Comparison of ENCODE assay signal across 8 mouse cellular contexts in genomic region chr1:179477157-179477902, GRCm38 (mm10). TPM values are rescaled to one million over a fixed set of nuclear protein-coding genes. Genes with fewer than 3 reads are reported as not detected.
A peak's percentile ranks its signal among the peaks of the same experiment; 100 is the strongest.
DNase-seq lines count a peak whose midpoint lies in the region; ATAC-seq and TF ChIP-seq lines count a peak whose summit lies in the region.

No protein-coding gene starts in this region.

- in situ Hi-C loops in Patski (cut with MboI; ENCODE audit: low pct_unique_long_range_greater_than_20kb), result loop anchor here (5.0 to 25.0 kb wide), 5 partner anchors 330 to 1010 kb away; partner anchors contain the start of gene Kif26b

- TF ChIP-seq CTCF in Patski (IDR thresholded peaks at IDR 0.05), result peak; percentile 74
- peak; percentile 36; the same call in 1 of the 2 replicates for TF ChIP-seq CTCF in cortical plate, adult 2 months (IDR thresholded peaks at IDR 0.05; ENCODE audit: extremely low read depth, insufficient read depth, low read length)

- CTCF ChIA-PET in Patski (lab: Charles Lee), result interaction anchor here (0.9 to 1.7 kb wide), 11 partner anchors 11 to 1179 kb away, joined by 3 to 8 read pairs (median 3); no protein-coding TSS in a partner anchor

- peak; percentile 89 for ATAC-seq in Patski

- peak; percentile 73 to 91 for DNase-seq in adrenal gland, adult (ENCODE audit: inconsistent age in 2 of 2, low spot score in 1 of 2)
- DNase-seq in adrenal gland, postnatal 25 days, result no peak
- DNase-seq in Patski (ENCODE audit: low read depth, low spot score), result peak; percentile 95
- DNase-seq in heart, postnatal 10 days, result peak; percentile 71 to 80
- DNase-seq in kidney, postnatal 4 days, result peak; percentile 48 to 65
- peak; percentile 79 for DNase-seq in lung, postnatal 10 days
- peak; percentile 35 for DNase-seq in retina, postnatal 7 days (ENCODE audit: low read depth, low spot score)

- no peak overlapping the region for H3K4me3 ChIP-seq in cortical plate, adult 2 months (ENCODE audit: insufficient read depth, low read length)

- no peak overlapping the region for H3K27ac ChIP-seq in cortical plate, adult 2 months (ENCODE audit: insufficient read depth, low read length)

- H3K27me3 ChIP-seq in Patski, result no peaks in the 10 kb centered on the region

- TF ChIP-seq POLR2A in cortical plate, adult 2 months (IDR thresholded peaks at IDR 0.05; ENCODE audit: extremely low read depth, insufficient read depth, low read length), result no peak

- H3K4me1 ChIP-seq in cortical plate, adult 2 months (ENCODE audit: control insufficient read depth, insufficient read depth, low read length), result no peaks in the 10 kb centered on the region

- intact Hi-C loops in heart, postnatal 10 days (cut with DNase I), result loop anchor here (2.0 to 5.0 kb wide), 4 partner anchors 165 to 949 kb away; partner anchors contain the start of gene Kif26b

- POLR2A ChIA-PET in Patski (lab: Charles Lee), result no interaction called here

RNA-seq across cellular contexts. Expression of gene Smyd3, which starts 40.5 kb away (rescaled TPM):
- 5.4 and 9.6 TPM in 2 replicates for total RNA-seq in adrenal gland, postnatal 25 days (2021)
- 12.7 TPM for polyA plus RNA-seq in Patski (2021)
- 14.2 and 15.4 TPM in 2 replicates for polyA plus RNA-seq in cortical plate, adult 2 months (2012; rRNA removed)
- total RNA-seq in heart, postnatal 10 days (2021), result 1 to 10 TPM; 5.8 to 6.7 TPM
